Mouse (Mus musculus) frontal cortex, adult 2 months (tissue): Measurements from ENCODE around the gene Ccdc36. TPM values are rescaled to one million over a fixed set of nuclear protein-coding genes. Genes with fewer than 3 reads are reported as not detected.

Experiments
- DNase-seq, 2 experiments: peaks; one replicate each; pipeline ENCODE4 v3.0.0; 2022; ENCODE audit warnings: low spot score in 1 of 2; ENCODE audit errors: extremely low spot score in 1 of 2
- polyA plus RNA-seq: library from polyadenylated mRNA; depleted of rRNA; stranded (reverse); fragments of >200 nt; gene quantifications from 2 replicates; pipeline ENCODE4 v1.2.3, GENCODE M21; 2012

The Ccdc36 gene
- polyA plus RNA-seq, 1 experiment = 0.98 TPM

DNA sequence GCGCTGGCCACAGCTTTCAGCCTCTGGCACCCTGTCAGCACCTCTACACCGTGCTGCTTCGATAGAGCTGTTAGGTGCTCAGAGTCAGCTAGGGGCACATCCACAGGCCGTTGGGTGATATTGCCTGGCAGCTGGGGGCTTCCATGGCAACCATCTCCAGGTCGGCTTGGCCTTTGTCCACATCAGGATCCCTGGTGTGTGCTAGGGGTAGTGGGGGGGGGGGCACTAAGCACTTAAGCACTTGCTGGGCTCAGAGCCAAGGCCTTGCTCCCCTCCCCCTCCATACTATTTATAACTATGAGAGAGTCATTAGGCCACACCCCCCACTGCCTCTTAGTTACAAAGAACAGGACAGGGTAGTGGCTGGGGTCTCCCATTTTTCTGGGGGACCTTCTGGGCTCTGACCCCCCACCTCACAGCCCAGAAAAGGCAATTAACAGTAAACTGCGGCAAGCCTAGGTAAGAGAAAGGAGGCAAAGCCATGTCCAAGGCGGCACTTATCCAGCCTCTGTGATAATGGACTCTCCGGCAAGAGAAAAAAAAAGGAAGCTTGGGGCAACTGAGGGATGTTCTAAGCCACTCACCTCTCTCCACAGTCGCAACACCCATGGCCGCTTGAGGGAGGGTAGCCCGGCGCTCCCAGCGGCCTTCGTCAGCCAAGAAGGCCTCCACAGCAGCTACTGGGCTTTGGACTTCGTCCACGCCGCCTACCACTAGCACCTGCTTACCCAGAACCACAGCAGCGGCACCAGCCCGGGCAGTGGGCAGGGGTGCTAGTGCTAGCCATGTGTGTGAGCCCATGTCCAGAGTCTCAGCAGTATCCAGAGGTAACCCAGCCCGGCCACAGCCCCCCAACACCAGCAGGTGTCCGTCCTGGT is 22.2 kb upstream of the Ccdc36 start:
- DNase-seq = peak in 1 of 2 experiments; percentile 36

DNA sequence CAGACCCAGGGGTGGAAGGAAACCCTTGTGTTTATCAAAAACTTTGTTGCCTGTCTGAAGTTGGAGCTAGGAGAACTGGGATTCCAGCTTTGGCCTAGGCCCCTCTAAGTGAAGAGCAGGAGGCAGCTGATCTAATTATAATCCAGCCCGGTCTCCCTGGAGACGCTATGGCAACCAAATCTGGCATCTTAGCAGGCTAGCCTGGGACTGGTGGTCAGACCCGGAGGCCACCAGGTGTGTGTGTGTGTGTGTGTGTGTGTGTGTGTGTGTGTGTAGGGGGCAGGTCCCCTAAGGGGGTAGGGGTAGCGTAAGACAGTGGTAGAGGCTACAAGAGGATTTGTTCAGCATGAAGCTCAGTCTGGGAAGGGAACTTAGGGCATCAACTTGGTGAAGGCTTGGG is 21.6 kb upstream of the Ccdc36 start:
- peak in 1 of 2 experiments; percentile 76 for DNase-seq

DNA sequence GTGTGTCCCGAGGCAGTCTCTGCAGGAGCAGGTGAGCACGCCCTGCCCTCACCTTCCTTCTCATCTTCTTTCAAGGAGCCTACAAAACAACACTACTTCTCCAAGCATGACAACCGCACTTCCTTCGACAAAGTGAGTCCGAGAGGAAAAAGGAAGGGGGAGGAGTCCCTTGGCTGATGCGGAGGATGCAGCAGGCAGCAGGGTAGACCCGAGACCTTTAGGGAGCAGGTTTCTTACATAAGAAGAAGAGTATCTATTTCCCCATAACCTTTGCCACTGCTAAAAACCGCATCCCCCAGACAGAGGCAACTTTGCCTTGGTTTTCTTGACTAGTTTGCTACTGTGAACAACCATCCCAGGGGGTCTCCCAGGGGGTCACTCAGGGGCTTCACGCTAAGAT is 16.8 kb upstream of the Ccdc36 start:
- no peak for DNase-seq

DNA sequence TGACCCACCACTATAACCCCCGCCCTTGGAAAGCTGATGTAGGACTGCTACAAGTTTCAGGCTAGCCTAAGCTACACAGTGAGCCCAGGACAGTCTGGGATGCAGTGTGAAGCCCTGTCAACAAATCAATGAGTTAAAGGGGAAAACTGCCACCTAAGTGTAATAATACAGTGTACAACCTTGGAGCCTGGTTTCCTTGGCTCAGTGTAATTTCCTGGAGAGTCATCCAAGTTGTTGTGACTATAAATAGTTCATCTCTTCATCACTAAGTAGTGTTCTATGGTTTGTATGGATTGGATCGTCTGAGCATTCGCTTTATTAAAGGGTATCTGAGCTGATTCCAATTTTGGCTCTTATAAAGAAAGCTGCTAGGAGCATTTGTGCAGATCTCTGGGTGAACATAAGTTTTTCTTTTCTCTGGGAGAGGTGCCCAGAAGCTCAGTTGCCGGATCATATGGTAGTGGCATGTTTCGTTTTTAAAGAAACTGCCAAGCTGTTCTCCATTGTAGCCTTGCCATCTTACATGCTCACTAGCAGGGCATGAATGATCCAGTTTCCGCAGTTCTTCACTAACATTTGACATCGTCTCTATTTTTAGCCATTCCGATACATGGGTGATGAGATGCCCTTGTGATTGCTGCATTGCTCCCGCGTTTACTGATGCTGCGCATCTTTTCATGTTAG is 13.1 kb upstream of the Ccdc36 start:
- peak; percentile 49 to 81 for DNase-seq

DNA sequence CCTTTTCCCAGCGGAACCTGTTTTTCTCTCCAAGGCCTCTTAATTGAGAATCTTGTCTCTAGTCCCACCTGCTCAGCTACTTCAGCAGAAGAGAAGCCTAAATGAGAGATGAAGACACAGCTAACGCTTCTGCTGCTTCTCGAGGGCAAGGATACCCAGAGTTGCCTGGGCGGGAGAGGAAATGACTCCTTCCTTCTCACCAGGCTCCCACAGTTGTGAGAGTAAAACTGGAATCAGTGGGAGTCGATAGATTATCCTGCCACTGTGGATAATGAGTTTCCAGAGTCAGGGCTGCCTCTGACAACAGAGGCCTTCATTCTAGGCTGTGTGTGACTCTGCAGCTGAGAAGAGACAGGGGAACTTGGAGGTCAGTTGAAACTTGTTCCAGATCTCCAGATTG is 12.2 kb upstream of the Ccdc36 start:
- DNase-seq = peak in 1 of 2 experiments; percentile 76

DNA sequence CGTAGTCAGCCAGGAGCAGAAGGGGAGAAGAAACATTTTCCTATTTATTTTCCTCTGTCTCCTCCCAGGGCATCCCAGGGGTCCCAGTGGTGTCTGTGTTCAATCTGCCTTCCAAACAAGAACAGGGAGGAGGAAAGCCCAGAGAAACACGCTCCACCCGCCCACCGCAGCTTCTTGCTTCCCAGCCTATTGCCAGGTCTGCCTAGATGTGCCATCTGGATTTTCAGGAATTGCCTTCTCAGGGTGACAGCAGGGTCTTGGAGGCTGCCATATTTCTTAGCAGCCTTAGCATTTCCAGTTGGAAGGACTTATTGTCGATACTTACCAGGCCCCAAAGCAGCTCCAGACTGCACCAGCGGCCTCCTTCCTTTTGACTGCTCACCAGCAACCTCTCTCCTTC is 10.9 kb upstream of the Ccdc36 start:
- DNase-seq = no peak

DNA sequence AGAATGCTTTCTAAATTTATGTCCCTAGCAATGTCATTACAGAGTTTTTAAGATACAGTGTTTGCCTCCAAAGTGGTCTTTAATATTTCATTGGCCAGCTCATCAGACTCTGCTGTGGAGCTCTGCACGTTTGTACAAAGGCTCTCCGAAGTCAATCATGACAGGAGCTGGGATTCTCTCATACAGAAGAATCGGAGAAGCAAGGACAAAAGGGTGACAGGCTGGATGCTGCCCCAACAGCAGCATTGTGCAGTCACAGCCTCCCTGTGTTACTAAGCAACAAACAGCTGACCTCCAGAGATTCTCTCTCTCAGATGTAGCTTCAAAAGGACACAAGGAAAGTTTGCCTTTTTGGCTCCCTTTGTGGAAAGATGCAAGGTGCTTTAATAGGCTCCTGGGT is 7.9 kb upstream of the Ccdc36 start, which contains the start of gene BC048562:
Gene BC048562, plus strand, starts transcription at position 301 of the 400 bp plus-strand sequence.
- DNase-seq = no peak

DNA sequence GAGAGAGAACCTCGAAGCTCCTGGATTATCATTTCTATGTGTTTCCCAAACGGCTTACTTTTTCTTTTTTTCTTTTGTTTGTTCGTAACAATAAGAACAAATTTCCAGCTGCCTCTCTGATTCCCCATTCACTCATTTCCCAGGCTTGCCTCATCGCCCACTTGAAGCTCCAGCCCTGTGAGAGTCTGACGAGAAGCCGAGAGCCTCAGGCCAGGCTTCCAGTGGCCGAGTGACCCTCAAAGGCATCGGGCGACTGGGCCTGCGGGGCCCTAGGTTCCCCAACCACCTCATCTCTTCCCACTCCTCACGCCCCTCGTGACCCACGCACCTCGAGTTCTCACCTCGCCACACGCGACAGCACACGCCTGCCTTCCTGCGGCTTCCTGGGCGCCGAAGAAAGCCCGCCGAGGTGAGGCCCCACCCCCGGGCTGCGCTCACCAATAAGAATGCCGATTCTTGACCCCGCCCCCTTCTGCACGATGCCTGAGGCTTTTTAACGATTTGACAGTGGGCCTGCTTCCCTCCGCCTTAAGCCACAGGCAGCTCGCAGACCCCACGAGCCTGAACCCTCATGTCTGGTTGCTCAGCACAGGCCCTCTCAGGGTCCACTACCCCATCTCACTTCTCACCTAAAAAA is 3.3 kb upstream of the Ccdc36 start:
- DNase-seq = no peak

DNA sequence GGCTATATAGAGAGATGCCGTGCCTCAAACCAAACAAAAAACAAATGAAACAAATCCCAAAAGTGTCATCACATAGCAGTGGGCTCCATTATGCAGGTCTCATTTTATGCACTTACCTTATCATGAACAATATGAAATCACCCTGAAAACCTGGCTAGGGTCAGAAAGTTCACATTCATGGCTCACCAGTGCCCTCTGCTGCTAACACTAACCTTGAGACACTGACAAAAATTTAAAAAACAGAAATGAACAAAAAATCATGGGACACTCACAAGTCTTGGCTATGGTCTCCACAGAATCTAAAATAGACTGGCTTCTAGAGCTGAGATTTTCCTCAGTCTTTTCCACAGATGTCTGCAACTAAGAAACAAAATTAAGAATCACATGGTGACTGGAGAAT is 16.1 kb downstream of the Ccdc36 start:
- peak in 1 of 2 experiments; percentile 60 for DNase-seq

DNA sequence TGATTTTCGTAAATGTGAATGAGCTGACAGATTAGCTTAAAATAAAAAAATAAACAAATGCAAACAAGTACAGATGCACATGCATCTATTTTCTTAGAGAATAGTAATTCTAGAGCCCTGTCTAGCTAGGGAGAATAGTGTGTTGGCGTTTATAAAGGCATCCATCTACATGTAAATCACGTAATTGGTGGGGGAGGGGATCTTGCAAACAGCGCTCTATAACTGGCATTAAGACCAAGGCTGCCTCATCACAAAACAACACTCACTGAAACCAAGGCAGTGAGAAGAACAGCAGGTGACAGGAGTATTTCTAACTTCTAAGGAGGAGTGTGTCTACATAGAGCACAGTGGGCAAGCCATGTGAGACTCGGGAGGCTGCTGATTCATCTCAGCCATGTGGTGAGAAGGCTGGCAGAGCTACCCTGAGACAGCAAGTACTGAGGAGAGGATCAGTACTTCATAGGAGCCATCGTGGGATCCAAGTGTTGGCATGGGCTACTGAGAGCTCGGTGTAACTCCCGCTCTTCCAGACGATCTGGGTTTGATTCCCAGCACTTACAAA is 16.8 kb downstream of the Ccdc36 start:
- peak; percentile 79 to 80 for DNase-seq

DNA sequence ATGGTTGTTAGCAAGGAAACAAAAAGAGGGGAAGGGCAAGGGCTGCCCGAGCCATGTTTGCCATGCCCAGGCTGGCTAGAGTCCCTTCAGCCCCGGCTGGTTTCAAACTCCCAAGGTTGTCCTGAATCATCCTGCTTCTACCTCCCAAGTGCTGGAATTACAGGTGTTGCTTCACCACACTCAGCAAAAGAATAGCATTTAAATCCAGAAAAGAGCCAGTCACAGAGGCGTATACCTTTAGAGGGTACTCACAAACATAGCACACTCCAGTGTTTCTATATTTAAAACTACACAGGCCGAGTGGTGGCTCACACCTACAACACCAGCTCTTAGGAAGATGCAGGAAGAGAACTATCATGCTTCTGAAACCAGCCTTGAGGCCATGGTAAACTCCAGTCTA is 18.7 kb downstream of the Ccdc36 start:
- DNase-seq = no peak

DNA sequence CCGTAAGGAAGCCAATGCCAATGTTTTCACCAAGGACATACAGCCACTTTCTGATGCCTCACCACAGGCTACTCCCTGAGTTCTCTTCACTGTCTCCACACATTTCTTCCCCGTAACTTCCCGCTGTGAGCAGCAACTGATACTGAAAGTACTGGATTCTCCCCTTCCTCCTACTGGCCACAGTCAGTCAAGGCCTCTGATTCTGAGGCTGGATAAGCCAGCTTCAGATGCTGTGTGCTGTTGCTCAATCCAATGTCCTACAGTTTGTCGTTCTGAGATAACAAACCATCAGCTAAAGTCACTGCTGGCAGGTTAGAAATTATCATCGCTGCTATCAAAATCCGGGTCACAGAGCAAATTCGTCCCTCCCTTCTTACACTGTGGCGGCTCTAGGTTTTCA is 23.8 kb downstream of the Ccdc36 start:
- no peak for DNase-seq

DNA sequence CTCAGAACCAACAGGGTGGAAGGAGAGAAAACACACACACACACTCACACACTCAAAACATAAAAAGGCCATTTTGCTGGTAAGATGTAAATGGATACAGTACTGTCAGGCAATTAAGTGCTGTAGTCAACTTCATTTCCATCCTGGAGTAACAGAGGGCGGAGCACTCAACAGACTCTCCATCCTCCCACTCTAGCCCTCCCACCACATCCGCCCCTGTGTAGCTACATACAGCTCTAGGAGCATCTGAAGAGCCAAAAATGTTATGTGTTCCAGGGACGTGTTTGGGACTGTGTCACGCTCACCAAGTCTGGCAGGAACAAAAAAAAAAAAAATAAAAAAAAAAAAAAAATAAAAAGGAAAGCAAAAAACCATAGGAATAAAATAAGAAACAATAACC is 25.2 kb downstream of the Ccdc36 start:
- peak; percentile 53 to 70 for DNase-seq

DNA sequence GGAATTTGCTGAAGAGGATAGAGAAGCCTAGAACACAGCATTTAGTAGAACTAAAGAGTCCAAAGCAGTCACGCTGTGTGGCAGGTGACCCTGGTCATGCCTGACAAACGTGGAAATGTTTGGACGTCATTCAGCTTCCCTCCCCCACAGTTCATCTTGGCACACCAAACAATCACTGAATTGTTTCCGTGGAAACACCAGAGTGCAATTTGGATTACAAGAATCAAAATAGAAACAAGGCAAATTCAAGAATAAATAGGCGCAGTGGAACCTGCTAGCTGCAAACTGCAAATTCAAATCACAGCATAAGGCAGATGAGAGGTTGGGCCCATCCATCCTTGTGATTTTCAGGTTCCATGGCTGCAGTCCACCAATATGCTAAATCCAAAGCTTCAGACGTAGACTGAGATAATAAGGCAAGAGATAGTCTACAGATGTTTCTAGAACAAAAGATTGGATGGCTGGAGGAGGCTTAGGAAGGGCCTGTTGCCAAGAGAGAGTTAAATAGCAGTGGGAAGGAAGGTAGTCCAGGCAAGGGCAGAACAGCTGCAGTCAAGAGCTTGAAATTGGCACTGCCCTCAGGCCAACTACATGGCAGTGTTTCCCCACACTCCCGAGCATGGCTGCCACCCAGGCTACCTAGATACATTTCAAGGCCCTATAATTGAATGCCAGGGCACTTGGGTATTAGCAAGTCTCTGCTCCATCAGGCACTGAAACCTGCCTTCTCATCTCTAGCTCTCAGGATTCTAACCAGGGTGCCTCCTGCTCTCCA is 26.9 kb downstream of the Ccdc36 start:
- peak; percentile 74 to 81 for DNase-seq

DNA sequence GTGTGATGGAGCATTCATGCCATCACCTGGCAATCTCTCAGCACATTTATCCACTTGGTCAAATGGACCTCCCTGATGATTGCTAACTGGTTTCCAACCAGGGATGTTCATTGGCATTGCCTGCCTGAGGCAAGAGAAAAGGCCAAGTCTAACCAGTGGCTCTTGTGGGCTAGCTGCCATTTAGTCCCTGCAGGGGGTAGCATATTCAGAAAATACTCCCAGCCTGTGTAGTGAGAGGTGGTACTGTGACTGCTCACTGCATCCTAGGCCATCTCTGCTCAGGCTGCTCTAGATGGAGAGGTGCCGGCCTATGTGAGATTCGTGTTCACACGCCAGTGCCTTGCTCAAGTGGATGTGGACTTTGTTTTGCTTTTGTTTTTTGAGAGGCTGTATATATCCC is 30.0 kb downstream of the Ccdc36 start:
- no peak for DNase-seq

DNA sequence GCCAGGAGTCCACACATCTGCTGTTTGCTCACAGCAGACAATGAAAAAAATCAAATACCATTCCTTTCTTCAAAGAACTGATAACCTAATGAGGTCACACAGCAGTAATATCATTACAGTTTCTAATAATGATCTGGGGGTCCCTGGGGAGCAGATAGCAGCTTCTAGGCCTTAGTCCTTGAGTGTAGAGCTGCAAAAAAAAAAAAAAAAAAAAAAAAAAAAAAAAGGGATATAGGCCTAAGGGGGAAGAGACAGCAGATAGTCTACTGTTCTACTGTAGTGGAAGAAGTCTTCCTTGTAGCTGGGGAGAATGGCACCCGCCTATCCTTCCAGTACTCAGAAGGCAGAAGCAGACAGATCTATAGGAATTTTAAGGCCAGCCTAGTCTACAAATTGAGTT is 32.9 kb downstream of the Ccdc36 start:
- no peak for DNase-seq

DNA sequence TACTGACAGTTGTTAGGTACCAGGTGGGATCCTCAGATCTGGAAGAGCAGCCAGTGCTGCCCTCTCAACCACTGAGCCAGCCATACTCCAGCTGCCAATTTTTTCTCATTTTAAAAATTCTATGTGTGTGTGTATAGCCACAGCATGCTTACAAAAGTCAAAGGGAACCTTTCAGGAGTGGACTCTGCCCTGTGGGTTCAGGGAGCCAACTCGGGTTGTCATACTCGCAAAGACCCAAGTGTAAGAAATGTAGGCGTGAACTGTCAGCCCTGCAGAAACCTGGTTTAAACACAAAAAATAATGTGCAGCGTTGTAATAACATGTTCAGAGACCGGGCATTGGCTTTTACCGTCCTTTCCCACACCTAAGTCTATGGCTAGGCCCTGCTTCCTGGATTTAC is 34.1 kb downstream of the Ccdc36 start:
- DNase-seq = no peak

DNA sequence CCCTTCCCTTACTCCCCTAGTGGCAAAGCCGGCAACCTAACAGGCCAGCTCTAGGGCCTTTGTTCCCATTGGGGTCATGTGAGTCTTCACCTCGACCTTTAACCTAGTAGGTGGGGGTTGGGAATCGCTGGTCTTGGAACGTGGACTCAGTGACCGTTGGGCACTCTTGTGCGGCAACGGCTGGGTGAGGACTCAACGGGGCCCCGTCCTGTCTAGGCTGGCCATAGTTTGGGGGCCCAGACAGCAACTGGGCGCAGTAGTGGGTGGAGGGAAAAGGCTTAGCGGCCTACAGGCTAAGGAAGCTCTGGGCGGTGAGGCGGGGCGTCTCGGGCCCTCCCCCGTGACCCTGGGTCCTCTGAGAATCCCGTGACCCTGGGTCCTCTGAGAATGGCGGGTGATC is 35.6 kb downstream of the Ccdc36 start, which contains the start of gene 1700102P08Rik:
Gene 1700102P08Rik, plus strand, starts transcription at position 130 of the 400 bp plus-strand sequence.
- no peak for DNase-seq

DNA sequence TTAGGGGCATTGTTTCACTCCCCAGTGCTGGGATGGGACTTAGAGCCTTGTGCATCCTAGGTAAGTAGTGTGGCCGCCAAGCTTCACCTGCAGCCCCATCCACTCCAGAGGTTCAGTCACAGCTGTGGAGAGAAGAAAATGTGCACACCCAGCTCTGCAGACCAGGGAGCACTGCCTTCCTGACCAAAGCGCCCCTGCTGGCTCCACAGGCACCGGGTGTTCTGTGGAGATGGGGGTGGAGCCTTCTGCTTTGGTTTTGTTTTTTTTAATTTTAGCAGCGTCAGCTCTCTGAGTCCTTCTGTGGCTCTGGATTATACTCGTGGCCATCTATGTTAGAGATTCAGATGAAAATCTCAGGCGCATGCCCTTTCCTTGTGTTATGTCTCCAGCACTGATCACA is 39.1 kb downstream of the Ccdc36 start:
- DNase-seq = no peak

DNA sequence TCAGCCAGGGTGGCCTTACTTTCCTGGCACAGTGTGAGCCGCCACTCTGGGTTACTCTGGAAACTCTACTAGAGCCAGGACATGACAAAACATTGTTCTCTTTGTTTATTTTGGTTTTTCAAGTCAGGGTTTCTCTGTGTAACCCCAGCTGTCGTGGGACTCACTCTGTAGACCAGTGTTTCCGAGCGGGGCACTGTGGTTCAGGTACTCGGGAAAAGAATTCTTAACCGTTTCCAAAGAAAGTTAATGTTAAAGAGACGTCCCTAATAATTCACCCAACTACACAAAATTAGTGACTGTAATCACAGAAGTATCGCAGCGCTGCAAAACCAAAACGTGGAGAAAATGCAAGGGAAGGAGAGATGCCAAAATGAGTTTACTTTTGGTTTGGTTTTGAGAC is 39.7 kb downstream of the Ccdc36 start:
- no peak for DNase-seq
